Mouse (Mus musculus) liver, postnatal 0 days (tissue): ENCODE data around the gene Hmgcl.

Experiments used
- CTCF ChIP-seq: sonication (generic); IDR thresholded peaks from 2 replicates; pipeline ENCODE4 v1.5.1; 2016; ENCODE audit warnings: antibody characterized with exemption, low read depth
- EP300 ChIP-seq: IDR thresholded peaks from 2 replicates; pipeline ENCODE4 v1.6.1; 2016; ENCODE audit warnings: antibody characterized with exemption, low read depth, mild to moderate bottlenecking

DNA sequence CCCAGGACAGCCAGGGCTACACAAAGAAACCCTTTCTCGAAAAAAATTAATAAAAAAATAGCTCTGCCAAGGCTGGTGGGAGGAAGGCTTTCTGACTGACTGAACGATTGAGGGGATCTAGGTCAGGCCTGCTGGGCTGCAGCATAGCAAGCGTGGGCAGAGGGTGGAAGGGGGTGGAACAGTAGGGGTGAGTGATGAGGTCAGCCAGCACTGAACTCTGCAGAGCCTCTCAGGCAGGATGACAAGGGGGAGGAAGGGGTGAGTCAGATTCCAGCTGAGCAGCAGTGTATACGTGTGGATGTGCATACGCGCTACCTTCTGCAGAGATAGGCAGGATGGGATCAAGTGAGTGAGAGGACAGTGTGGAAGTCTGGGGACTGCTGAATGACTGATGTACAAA, 3.7 kb downstream of the Hmgcl start:
- TF ChIP-seq CTCF (no peak), EP300 (no peak)
